Mouse (Mus musculus): ENCODE data around the gene Nrarp. TPM values are rescaled to one million over a fixed set of nuclear protein-coding genes. Genes with fewer than 3 reads are reported as not detected.

Nrarp gene
- polyA plus RNA-seq, 1 experiment from 2014 or later = 8.8 TPM

DNA sequence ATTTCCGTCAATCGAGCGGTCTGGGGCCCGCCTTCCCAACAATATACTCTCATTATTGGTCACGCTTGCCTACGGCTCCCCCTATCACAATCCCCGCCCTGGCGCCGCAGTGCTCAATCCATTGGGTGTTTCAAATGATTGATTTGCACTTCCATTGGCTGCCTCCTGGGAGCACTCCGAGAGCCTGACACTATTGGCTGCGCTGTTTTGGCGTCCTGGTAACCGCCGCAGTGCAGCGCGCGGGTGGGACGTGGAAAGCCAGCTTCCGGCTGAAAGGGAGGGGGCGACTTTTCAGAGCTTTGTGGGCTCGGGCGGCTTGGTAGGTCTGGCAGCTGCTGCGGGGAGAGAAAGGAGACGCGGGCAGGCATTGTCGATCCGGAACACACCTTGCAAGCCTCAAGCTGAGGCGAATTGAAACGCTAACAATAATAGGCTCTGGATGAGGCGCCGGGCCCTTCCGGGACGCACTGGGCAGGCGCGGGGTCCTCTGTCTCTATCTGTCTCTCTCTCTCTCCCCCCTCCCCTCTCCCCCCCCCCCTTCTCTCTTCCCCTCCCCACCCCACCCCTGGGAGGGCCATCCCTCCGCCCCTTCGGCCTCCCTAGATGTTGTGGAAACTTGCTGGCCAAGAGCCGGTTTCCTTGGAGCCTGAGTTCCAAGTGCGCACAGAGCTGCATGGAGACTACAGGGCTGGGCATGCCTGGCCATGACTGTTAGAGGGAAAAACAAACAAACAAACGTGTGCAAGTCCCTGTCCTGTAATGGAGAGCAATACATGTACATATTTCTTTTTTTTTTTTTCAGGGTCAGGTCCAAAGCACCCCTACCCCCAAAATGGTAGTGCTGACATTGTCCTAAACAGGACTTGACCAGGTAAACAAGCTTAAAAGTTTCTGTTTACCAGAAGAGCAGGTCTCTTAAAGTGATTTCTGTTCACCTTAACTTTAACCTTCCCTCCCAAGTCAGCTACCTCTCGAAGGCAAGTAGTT lies 44.5 kb downstream of the Nrarp start:
- WGBS = 2% methylated on average over 41 of the region's 41 CpGs
- Histone ChIP-seq H3K9ac (ENCODE audit: low read length) (peak overlapping the region; percentile 65), H3K4me3 (ENCODE audit: low read depth, low read length) (peak overlapping the region; percentile 85), H3K27ac (replicated peaks; ENCODE audit: low read depth, low read length) (peak overlapping the region; percentile 96), H3K27me3 (ENCODE audit: control insufficient read depth, insufficient read depth, low read length) (no peaks in the 10 kb centered on the region), H3K9me3 (ENCODE audit: control insufficient read depth, low read length) (no peaks in the 10 kb centered on the region), H3K4me1 (ENCODE audit: control insufficient read depth, insufficient read depth, low read length) (peaks cover 8% of the 10 kb centered on the region), H3K36me3 (ENCODE audit: control insufficient read depth, insufficient read depth, low read length) (peaks cover 2% of the 10 kb centered on the region; the same call in 1 of the 2 replicates), H3K4me2 (ENCODE audit: low read depth, severe bottlenecking) (peak overlapping the region; percentile 64)
- ATAC-seq (ENCODE audit: insufficient number of reproducible peaks, low FRiP score, low TSS enrichment, low read depth) = peak; percentile 96
- DNase-seq (ENCODE audit: low spot score) = peak; percentile 97

DNA sequence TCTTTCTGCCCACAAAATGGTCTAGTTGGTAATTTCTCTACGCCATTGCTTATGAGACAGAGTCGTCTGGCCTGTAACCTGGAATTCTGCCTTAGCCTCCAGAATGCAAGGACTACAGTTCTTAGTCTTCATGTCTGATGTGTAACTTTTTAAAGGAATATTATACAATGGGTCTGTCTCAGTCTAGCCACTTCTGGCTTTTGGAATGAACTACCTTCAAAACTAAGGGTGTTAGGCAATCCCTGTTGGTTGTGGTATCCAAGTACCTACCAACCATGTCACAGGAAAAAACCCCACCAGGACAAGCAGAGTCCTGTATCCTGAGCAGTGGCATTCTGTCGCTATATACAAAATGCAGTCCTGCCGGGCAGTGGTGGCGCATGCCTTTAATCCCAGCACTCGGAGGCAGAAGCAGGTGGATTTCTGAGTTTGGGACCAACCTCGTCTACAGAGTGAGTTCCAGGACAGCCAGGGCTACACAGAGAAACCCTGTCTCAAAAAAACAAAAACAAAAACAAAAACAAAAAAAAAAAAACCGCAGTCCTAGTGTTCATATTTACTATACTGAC lies 45.3 kb downstream of the Nrarp start:
- no peaks in the 10 kb centered on the region for H3K27me3 ChIP-seq (ENCODE audit: control insufficient read depth, insufficient read depth, low read length)
- no peaks in the 10 kb centered on the region for H3K9me3 ChIP-seq (ENCODE audit: control insufficient read depth, low read length)
- peaks cover 8% of the 10 kb centered on the region for H3K4me1 ChIP-seq (ENCODE audit: control insufficient read depth, insufficient read depth, low read length)
- no peak overlapping the region for H3K9ac ChIP-seq (ENCODE audit: low read length)
- H3K27ac ChIP-seq (replicated peaks; ENCODE audit: low read depth, low read length) = peak overlapping the region; percentile 96
- peaks cover 2% of the 10 kb centered on the region; the same call in 1 of the 2 replicates for H3K36me3 ChIP-seq (ENCODE audit: control insufficient read depth, insufficient read depth, low read length)
- H3K4me2 ChIP-seq (ENCODE audit: low read depth, severe bottlenecking) = peak overlapping the region; percentile 64
- peak overlapping the region; percentile 85 for H3K4me3 ChIP-seq (ENCODE audit: low read depth, low read length)
- no peak for DNase-seq (ENCODE audit: low spot score)
- WGBS = 74% methylated on average over 8 of the region's 8 CpGs
- ATAC-seq (ENCODE audit: insufficient number of reproducible peaks, low FRiP score, low TSS enrichment, low read depth) = no peak

DNA sequence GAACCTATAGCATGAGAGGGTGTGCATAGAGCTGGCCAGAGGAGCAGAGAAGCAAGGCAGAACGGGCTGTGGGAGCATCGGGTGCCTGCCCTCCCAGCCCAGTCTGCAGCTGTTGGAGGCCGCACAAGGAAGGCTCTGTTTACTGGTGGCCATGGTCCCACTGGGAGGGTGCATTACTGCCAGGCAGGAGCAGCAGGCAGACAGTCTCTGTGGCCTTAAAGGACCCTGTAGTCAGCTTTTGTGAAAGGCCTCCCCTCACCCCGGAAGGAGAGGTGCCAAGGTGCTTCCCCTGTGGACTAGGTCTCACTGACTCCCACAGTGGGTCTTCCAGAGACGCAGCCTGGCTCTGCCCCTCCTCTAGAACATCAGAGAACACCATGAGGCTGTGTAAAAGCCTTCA lies 46.3 kb downstream of the Nrarp start:
- H3K27me3 ChIP-seq (ENCODE audit: control insufficient read depth, insufficient read depth, low read length) = no peaks in the 10 kb centered on the region
- H3K4me3 ChIP-seq (ENCODE audit: low read depth, low read length) = no peak overlapping the region
- no peak overlapping the region for H3K9ac ChIP-seq (ENCODE audit: low read length)
- H3K4me2 ChIP-seq (ENCODE audit: low read depth, severe bottlenecking) = no peak overlapping the region
- WGBS = 76% methylated on average over 5 of the region's 5 CpGs
- H3K9me3 ChIP-seq (ENCODE audit: control insufficient read depth, low read length) = no peaks in the 10 kb centered on the region
- DNase-seq (ENCODE audit: low spot score) (no peak), ATAC-seq (ENCODE audit: insufficient number of reproducible peaks, low FRiP score, low TSS enrichment, low read depth) (no peak)
- no peak overlapping the region for H3K27ac ChIP-seq (replicated peaks; ENCODE audit: low read depth, low read length)
- H3K36me3 ChIP-seq (ENCODE audit: control insufficient read depth, insufficient read depth, low read length) = no peaks in the 10 kb centered on the region; the same call in 1 of the 2 replicates
- H3K4me1 ChIP-seq (ENCODE audit: control insufficient read depth, insufficient read depth, low read length) = peaks cover 8% of the 10 kb centered on the region

DNA sequence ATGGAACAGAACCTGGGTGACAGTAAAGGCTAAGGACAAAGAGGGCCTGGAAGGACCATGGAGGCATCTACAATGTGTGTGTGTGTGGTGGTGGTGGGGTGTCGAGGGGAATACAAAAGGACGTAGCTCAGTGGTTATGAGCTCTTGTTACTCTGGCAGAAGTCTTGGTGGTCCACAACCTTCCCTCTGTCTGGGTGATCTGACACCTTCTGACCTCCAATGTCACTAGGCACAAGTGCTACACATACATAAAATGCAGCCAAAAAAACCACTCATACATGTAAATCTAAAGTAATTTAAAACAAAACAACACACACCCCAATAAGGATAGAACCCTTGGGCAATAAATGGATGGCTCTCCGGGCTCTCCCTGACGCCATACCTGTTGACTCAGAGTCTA lies 46.8 kb downstream of the Nrarp start:
- H3K27me3 ChIP-seq (ENCODE audit: control insufficient read depth, insufficient read depth, low read length) = no peaks in the 10 kb centered on the region
- WGBS = 89% methylated on average over 4 of the region's 4 CpGs
- H3K4me2 ChIP-seq (ENCODE audit: low read depth, severe bottlenecking) = no peak overlapping the region
- H3K9ac ChIP-seq (ENCODE audit: low read length) = 0 out of 2 replicates have a peak overlapping the region, but pooled peaks have one; percentile 7
- ATAC-seq (ENCODE audit: insufficient number of reproducible peaks, low FRiP score, low TSS enrichment, low read depth) (no peak), DNase-seq (ENCODE audit: low spot score) (no peak)
- peaks cover 8% of the 10 kb centered on the region for H3K4me1 ChIP-seq (ENCODE audit: control insufficient read depth, insufficient read depth, low read length)
- H3K9me3 ChIP-seq (ENCODE audit: control insufficient read depth, low read length) = no peaks in the 10 kb centered on the region
- no peak overlapping the region for H3K27ac ChIP-seq (replicated peaks; ENCODE audit: low read depth, low read length)
- H3K4me3 ChIP-seq (ENCODE audit: low read depth, low read length) = no peak overlapping the region
- no peaks in the 10 kb centered on the region for H3K36me3 ChIP-seq (ENCODE audit: control insufficient read depth, insufficient read depth, low read length)

DNA sequence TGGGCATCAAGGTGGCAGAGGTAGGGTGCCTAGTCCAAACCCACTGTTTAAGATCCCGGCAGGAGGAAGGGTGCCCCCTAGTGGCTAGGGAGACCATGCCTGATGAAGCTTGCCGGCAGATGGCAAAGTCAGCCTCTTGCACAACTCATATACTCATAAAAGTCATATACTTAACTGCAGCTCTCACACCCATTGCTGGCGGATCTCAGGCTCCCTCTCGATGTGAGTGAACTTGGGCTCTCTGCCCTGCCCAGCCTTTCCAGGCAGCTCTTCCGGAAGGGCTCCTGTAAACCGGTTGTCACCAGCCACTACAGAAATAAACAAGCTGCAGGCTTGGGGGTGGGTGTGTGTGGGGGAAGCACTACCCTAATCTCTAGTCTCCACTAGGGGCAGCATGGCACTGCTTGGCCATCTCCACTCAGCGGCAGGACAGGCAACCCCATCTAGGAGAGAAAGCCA lies 47.9 kb downstream of the Nrarp start:
- no peak overlapping the region for H3K9ac ChIP-seq (ENCODE audit: low read length)
- WGBS = 3% methylated on average over 7 of the region's 7 CpGs
- H3K4me2 ChIP-seq (ENCODE audit: low read depth, severe bottlenecking) = peak overlapping the region; percentile 26; the same call in 1 of the 2 replicates
- no peaks in the 10 kb centered on the region for H3K27me3 ChIP-seq (ENCODE audit: control insufficient read depth, insufficient read depth, low read length)
- H3K36me3 ChIP-seq (ENCODE audit: control insufficient read depth, insufficient read depth, low read length) = no peaks in the 10 kb centered on the region
- no peak overlapping the region for H3K27ac ChIP-seq (replicated peaks; ENCODE audit: low read depth, low read length)
- no peak overlapping the region for H3K4me3 ChIP-seq (ENCODE audit: low read depth, low read length)
- H3K9me3 ChIP-seq (ENCODE audit: control insufficient read depth, low read length) = no peaks in the 10 kb centered on the region
- peaks cover 5% of the 10 kb centered on the region for H3K4me1 ChIP-seq (ENCODE audit: control insufficient read depth, insufficient read depth, low read length)
- DNase-seq (ENCODE audit: low spot score) = peak; percentile 83
- no peak for ATAC-seq (ENCODE audit: insufficient number of reproducible peaks, low FRiP score, low TSS enrichment, low read depth)

DNA sequence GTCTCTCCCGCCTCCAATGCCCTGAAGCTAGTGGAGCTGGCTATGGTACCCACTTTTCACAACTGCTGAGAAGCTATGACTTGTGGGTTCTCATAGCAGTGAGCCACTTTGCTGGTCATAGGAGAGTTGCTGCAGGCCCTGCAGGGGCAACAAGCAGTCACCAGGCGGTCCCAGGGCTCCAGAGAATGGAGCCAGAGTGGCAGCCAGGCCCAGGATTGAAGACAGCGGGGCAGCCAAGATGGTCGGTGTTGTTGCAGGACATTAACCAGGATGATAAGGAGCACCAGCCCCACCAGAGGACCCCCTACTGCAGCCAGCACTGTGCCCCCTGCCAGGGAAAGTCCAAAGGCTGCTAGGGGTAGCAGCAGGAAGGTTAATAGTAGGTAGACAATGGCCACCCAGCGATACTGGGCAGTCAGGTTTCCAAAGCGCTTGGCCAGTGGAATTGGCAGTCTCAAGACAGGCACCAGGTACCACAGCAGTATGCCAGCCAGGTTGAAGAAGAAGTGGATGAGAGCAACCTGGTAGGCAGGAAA lies 48.5 kb downstream of the Nrarp start:
- no peak for ATAC-seq (ENCODE audit: insufficient number of reproducible peaks, low FRiP score, low TSS enrichment, low read depth)
- Histone ChIP-seq H3K4me3 (ENCODE audit: low read depth, low read length) (no peak overlapping the region), H3K4me1 (ENCODE audit: control insufficient read depth, insufficient read depth, low read length) (peaks cover 3% of the 10 kb centered on the region; the same call in 1 of the 2 replicates), H3K27ac (replicated peaks; ENCODE audit: low read depth, low read length) (no peak overlapping the region), H3K9ac (ENCODE audit: low read length) (no peak overlapping the region), H3K4me2 (ENCODE audit: low read depth, severe bottlenecking) (peak overlapping the region; percentile 26; the same call in 1 of the 2 replicates), H3K36me3 (ENCODE audit: control insufficient read depth, insufficient read depth, low read length) (no peaks in the 10 kb centered on the region), H3K27me3 (ENCODE audit: control insufficient read depth, insufficient read depth, low read length) (no peaks in the 10 kb centered on the region), H3K9me3 (ENCODE audit: control insufficient read depth, low read length) (no peaks in the 10 kb centered on the region)
- 68% methylated on average over 6 of the region's 6 CpGs for WGBS
- DNase-seq (ENCODE audit: low spot score) = no peak

DNA sequence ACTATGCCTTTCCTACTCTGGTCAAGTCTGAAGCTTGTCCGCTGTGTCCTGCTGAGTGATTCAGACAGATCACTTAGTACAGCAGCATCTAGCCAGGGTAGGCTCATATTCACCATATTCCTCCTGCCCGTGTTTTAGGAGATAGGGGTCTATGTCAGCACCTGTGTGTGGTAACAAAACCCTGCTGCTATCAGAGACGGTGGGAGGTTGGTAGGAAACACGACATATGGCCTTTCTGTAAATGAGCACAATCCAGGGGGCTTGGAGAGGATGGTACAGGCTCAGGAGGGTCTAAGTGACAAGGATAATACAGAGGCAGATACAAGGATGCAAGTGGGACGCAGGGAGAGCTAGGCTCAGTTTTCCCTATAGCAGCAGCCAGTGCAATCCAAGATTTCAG lies 49.0 kb downstream of the Nrarp start:
- WGBS = 86% methylated on average over 5 of the region's 5 CpGs
- no peak for ATAC-seq (ENCODE audit: insufficient number of reproducible peaks, low FRiP score, low TSS enrichment, low read depth)
- Histone ChIP-seq H3K4me1 (ENCODE audit: control insufficient read depth, insufficient read depth, low read length) (peaks cover 3% of the 10 kb centered on the region; the same call in 1 of the 2 replicates), H3K4me2 (ENCODE audit: low read depth, severe bottlenecking) (no peak overlapping the region), H3K9me3 (ENCODE audit: control insufficient read depth, low read length) (no peaks in the 10 kb centered on the region), H3K9ac (ENCODE audit: low read length) (no peak overlapping the region), H3K4me3 (ENCODE audit: low read depth, low read length) (no peak overlapping the region), H3K27me3 (ENCODE audit: control insufficient read depth, insufficient read depth, low read length) (no peaks in the 10 kb centered on the region), H3K36me3 (ENCODE audit: control insufficient read depth, insufficient read depth, low read length) (no peaks in the 10 kb centered on the region), H3K27ac (replicated peaks; ENCODE audit: low read depth, low read length) (no peak overlapping the region)
- no peak for DNase-seq (ENCODE audit: low spot score)

DNA sequence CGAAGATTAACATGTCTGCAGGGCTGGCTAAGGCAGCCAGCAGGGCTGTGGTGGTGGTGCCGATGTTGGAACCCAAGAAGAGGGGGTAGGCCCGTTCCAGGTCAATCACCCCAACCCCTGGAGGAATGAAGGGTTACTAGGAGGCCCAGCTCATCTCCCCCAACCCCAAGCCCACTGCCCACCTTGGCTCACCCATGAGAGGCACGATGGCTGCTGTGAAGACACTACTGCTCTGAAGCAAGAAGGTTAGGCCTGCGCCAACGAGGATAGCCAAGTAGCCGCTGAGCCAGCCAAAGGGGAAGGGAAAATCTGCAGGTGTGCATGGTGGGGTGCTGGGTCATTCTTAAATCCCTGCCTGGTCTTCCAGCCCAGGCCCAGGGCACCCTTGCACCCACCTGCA lies 50.0 kb downstream of the Nrarp start:
- WGBS = 89% methylated on average over 7 of the region's 7 CpGs
- Histone ChIP-seq H3K9ac (ENCODE audit: low read length) (no peak overlapping the region), H3K9me3 (ENCODE audit: control insufficient read depth, low read length) (no peaks in the 10 kb centered on the region), H3K4me1 (ENCODE audit: control insufficient read depth, insufficient read depth, low read length) (peaks cover 2% of the 10 kb centered on the region; the same call in 1 of the 2 replicates), H3K36me3 (ENCODE audit: control insufficient read depth, insufficient read depth, low read length) (no peaks in the 10 kb centered on the region), H3K27me3 (ENCODE audit: control insufficient read depth, insufficient read depth, low read length) (no peaks in the 10 kb centered on the region), H3K4me2 (ENCODE audit: low read depth, severe bottlenecking) (no peak overlapping the region), H3K4me3 (ENCODE audit: low read depth, low read length) (no peak overlapping the region), H3K27ac (replicated peaks; ENCODE audit: low read depth, low read length) (no peak overlapping the region)
- ATAC-seq (ENCODE audit: insufficient number of reproducible peaks, low FRiP score, low TSS enrichment, low read depth) (no peak), DNase-seq (ENCODE audit: low spot score) (no peak)
